Mouse (Mus musculus) frontal cortex, adult (tissue): ENCODE measurements around the gene Gm26602.
A peak's percentile ranks its signal among the peaks of the same experiment; 100 is the strongest.
"Not testable (repeated sequence)": the region's sequence is repeated elsewhere in the genome, so short reads cannot be mapped to it uniquely, and the experiment has no call there.

Source experiments
- ATAC-seq: cut with Nextera tagmentation; 2 replicates; pipeline ENCODE4 v1.9.2; 2017; ENCODE audit warnings: mild to moderate bottlenecking, moderate library complexity, mixed read lengths; ENCODE audit not compliant: low TSS enrichment

Gene Gm26602

DNA sequence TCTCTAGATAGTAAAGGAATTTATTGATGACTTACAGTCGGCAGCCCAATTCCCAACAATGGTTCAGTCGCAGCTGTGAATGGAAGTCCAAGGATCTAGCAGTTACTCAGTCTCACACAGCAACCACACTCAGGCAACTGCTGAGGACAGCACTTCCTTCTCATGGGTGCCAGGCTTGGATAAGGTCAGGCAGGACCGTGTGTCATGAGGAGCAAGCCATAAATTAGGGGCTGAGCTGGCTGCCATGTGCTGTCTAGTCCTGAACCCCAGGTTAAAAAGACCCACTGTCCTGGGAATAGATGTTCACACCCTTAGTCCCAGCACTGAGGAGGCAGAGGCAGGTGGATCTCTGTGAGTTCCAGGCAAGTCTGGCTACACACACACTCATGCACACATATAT lies 25.7 kb upstream of the Gm26602 start:
- not testable (repeated sequence) for ATAC-seq

DNA sequence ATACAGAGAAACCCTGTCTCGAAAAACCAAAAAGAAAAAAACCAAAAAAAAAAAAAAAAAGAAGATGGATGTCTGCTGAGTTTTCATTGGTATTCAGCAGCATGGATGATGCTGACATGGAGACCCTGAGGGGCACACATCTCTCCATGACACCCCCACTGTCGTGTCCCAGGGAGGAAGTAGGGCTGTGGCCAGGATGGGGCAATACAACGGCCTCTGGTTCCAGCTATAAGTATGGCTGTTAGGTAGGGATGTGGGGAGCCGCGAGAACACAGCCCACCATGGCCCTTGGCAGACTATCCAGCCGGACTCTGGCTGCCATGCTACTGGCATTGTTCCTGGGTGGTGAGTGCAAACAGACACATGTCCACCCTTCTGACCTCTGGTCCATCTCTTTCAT lies 24.6 kb upstream of the Gm26602 start, which contains the start of gene Elane:
TSS of gene Elane (plus strand) at position 194 of the 400 bp plus-strand sequence.
- ATAC-seq: no peak

DNA sequence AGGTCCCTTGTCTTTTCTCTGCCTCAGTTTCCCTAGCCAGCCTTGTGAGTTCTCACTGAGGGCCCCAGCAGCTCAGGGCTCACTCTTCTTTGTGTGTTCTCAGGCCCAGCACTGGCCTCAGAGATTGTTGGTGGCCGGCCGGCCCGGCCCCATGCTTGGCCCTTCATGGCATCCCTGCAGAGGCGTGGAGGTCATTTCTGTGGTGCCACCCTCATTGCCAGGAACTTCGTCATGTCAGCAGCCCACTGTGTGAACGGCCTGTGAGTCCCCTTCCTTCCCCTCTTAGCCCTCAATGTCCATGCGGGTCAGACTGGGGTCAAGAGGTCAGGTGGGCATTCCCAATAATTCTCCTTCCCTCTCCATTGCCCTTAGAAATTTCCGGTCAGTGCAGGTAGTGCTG lies 24.0 kb upstream of the Gm26602 start:
- no peak for ATAC-seq

DNA sequence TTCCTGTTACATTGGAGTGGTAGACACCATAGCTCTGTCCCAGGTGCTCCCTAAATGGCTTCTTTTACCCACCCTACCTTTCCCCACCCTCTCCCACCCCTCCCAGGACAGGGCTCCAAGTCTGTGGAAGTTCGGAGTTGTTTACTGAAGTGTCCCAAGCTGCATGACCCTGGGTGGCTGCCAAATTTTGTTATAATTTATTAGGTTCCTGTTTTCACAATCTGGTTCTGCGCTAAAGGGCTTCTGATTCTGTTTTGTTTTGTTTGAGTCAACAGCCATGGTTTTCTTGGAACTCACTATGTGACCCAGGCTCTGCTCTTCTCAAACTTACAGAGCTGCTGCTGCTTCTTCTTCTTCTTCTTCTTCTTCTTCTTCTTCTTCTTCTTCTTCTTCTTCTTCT lies 21.3 kb upstream of the Gm26602 start:
- ATAC-seq: no peak

DNA sequence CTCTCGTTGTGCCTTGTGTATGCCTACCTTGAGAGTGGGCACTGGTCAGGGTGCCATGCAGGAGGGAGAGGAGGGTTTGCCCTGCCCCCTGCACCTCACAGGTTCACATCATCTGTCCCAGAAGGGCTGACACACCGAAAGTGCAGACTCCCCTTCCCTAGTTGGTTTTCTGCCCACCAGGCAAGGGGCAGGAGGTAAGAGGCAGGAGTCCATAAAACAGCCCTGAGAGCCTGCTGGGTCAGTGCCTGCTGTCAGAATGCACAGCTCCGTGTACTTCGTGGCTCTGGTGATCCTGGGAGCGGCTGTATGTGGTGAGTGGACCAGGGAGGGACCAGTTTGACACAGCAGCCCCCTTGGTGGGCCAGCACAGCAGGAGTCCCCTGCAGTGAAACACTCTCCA lies 20.0 kb upstream of the Gm26602 start, which contains the start of gene Cfd:
TSS of gene Cfd (plus strand) at position 184 of the 400 bp plus-strand sequence.
- no peak for ATAC-seq

DNA sequence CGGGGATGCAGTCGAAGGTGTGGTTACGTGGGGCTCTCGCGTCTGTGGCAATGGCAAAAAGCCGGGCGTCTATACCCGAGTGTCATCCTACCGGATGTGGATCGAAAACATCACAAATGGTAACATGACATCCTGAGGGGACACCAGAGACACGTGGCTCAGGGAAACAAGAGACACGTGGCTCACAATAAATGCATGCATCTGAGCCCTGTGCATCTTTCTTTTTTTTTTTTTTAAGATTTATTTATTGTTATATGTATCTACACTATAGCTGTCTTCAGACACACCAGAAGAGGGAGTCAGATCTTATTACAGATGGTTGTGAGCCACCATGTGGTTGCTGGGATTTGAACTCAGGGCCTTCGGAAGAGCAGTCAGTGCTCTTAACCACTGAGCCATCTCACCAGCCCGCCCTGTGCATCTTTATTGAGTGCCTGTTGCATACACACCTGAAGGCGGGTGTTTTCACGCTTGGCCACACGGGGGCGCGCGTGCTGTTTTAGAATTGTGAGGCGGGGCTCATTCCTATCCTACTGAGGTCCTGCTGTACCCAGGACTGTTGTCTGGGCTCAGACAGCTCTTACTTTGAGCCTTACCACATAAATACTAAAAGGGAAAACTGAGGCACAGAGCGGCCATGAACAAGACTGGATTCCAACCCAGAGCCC lies 18.1 kb upstream of the Gm26602 start:
- ATAC-seq: peak; percentile 73; the same call in 1 of the 2 replicates

DNA sequence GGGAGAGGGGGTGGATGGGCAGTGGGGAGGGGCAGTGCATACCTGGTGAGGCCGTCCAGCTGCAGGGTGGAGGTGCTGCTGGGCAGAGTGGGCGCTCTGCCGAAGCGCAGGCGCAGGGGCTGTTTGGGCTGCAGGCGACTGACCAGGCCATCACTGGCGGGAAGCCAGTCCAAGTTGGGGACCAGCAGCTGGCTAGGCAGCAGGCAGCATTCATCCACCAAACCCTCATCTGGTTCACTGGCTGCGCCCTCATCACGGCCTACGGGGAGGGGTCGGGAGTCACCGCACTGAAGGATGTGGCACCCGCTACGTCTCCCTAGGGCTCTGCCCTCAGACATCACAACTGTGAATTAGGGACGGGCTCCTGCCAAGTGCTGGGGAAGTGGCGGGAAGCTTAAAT lies 14.3 kb upstream of the Gm26602 start:
- no peak for ATAC-seq

DNA sequence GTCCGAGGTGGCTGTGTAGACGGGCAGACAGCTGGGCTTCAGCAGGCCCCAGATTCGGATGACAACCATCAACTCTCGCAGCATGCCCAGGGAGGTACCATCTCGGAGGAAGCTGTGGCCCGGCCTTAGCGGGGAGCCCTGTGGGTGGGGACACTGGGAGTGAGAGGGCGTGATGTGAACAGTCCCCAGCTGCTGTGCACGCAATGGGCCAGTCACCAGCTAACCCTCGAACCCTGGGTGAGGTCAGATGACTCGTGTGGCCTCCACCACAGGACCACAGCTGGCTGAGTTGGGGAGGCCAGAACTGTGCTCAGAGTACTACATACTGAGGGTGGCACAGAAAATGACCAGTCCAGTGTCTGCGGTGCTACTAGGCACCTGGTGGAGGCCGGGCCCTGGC lies 13.8 kb upstream of the Gm26602 start:
- no peak for ATAC-seq

DNA sequence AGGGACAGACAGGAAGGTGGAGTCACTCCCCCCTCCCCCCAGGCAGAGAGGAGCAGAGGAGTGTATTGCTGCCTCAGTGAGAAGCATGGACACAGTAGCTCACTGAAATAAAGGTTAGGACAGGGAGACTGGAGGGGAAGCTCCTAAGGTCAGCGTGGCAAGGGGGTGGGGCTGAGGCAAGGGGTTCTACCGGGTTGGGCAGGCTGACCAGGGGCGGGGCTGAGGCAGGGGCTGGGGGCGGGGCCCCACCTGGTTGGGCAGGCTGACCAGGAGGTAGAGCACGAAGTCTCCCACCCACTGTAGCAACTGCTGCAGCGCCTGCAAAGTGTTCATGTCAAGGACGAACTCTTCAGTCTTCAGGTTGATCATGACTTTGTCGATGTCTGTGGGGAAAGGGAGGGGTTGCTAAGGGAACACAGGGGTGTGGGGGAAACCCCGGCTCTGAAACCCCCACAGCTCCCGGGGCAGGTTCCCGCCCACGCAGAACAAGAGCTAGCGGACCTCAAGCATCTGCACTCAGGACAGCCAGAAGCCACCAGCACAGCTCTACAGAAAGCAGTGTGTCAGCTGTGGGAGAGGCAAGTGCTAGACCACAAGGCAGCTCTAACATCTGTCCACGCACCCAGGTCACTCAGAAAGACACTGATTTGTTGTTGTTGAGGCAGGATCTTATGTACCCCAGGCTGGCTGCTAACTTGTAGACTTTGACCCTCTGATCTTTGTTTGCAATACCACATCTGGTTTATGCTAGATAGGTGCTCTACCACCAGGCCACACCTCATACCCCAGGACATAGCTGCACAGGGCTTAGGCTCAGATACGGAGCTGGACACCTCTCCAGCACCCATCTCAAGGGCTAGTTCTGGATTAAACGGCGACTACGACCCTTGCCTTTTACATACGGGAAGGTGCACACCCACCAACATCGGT lies 13.1 kb upstream of the Gm26602 start:
- no peak for ATAC-seq

DNA sequence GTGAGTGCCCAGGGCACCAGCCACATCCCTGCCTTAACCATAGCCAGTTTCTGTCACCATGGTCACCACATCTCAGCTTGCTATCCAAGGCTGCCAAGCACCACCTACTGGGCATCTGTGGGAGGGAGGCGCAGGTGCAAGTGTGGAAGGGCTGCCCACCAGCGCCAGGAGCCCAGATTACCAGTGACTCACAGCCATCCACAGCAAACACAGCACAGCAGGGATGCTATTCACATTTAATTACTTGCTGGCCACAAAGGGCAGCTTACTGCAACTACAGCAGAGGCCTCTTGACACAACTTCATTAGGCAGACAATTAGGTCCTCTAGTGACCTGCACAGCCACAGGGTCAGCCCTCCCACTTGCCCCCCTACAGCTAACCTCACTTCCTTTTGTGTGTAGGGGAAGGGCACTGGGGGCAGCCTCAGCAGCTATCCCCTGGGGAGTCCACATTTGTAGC lies 9.7 kb upstream of the Gm26602 start:
- peak; percentile 87 for ATAC-seq

DNA sequence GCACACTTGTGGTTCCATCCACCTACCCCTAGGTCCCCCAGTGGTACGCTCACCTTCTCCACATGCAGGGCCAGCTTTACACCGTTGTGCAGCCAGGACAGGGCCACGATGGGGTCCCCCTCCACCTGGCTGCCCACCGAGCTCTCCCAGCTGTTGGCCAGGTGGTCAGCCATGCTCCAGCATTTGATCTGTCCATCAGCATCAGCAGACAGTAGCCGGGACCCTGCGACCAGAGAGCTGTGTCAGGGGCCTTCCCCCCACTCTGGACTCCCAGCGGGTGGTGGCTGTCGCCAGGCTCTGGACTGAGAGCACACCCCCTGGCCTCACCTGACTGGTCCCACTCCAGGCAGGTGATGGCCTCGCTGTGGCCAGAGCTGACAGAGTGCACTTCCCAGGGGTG lies 3.9 kb upstream of the Gm26602 start:
- no peak for ATAC-seq

DNA sequence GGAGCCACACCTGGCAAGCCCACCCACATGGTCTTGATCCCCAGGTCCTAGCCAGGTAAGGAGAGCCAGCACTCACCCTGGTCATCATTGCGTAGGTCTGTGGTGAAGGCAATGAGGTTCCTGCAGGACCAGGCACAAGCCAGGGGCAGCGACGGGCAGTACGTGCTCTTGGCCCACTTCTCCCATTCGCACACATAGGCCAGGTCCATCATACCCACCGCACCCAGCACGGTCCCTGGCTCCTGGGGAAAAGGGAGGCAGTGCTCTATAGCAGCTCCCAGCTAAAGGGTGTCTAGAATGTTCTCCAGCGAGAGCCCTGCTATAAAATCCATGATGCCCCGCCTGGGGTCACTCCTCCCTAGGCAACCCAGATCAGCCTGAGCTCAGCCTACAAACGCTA lies 3.2 kb upstream of the Gm26602 start:
- ATAC-seq: no peak

DNA sequence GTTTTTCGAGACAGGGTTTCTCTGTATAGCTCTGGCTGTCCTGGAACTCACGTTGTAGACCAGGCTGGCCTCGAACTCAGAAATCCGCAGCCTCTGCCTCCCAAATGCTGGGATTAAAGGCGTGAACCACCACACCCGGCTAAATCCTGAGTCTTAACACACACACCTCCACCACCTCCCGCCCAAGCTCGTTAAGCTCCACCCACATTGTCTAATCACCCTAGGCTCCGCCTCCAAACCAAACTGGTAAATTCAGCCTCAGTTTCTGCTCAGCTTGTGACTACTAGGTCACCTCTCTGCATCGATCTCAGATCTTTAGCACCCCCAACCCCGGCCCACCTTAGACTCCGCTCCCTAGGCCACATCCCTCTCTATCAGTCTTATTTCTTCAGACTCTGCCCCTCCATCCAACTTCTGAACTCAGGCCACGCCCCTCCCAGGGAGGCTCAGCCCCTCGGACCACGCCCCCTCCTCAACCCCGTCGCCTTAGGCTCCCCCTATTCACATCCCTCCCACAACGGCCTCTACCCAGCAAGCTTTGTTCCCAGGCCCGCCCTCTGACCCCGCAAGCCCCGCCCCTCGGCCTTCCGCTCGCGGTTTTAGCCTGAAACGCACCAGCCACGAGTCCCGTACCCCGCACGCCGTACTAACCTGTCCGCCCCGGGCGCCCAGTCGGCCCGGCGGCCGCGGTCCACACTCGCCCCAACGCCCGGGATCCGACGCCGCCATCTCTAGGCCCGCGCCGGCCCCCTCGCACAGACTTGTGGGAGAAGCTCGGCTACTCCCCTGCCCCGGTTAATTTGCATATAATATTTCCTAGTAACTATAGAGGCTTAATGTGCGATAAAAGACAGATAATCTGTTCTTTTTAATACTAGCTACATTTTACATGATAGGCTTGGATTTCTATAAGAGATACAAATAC lies 2.2 kb upstream of the Gm26602 start, which contains the start of gene Med16:
TSS of gene Med16 (minus strand) at position 757 of the 925 bp plus-strand sequence.
- ATAC-seq: peak; percentile 84

DNA sequence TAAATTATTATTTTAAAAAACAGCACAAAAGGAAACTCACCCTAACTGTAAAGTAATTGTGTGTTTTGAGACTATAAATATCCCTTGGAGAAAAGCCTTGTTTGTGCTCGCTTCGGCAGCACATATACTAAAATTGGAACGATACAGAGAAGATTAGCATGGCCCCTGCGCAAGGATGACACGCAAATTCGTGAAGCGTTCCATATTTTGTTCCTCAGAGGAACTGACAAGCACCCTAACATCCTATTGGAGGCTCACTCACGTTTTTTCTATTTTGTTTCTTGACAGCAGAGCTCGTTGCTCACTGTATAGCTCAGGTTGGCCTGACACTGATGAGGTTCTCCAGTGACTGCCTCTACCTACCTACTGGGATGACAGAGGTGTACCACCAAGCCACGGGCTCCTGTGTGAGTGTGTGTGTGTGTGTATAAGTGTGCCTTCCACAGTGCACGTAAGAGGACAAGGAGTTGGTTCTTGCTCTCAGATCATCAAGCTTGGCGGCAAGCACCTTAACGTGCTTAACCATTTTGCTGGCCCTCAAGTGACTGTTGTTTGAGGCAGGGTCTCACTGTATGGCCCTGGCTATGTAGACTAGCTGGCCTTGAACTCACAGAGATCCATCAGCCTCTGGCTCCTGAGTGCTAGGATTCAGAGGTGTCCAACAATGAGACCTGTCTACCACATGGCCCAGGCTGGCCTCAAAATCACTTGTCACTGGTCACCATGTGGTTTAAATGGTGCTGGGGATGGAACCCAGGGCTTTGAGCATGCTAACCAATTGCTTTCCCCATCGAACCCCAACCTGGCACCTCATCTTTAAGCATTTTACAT lies 1.3 kb upstream of the Gm26602 start:
- ATAC-seq: peak; percentile 26

DNA sequence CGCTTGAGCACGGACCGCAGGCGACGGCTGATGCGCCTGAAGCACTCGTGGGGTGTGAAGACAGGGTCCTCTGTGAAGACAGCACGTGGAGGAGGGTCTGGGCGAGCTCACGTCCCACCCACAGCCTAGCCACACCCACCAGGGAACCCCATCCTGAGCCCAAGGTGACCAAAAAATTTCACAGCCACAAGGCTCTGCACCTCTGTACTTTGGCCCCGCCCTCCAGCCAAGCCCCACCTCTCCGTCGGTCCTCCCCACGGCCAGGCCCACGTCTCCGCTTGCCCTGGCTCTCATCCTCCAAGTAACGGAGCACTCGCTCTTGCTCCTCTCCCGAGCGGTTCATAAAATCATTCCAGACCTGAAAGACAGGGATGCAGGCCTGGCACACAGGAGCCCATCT lies 1.8 kb downstream of the Gm26602 start:
- ATAC-seq: no peak

DNA sequence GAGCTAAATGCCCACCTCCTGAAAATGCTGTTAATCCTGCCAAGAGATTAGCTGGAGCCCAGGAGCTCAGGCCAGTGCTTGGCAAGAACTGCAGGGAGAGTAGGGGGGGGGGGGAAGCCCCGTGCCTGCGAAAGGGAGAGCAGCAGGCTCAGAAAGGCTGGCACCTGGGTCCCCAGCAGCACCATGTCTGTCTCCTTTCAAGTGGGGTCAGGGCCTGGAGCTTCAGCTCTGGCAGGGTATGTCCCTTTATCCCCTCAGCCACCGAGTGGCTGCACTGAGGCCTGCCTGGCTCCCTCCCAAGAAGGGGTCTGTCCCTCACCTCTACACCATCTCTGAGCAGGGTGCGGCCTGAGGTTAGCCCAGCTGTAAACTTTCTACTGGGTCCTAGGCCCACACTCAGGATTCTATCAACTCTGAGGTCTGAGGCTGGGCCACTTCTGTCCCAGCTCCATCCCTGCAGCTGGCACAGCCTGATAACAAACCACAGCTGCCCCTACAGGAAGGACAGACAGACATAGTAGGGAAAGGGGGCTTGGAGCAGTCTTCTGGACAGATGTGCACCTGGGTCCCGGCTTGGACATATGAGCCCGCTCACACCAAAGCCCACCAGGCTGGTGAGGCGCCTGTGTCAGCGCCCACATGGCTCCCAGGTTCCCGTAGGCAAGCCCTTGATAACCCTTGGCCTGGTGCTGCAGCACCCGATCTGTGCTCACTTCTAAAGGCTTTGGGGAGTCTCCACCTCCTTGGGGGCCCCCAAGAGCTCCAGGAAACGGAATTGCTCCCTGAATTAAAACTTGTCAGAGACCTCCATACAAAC lies 3.7 kb downstream of the Gm26602 start:
- no peak for ATAC-seq

DNA sequence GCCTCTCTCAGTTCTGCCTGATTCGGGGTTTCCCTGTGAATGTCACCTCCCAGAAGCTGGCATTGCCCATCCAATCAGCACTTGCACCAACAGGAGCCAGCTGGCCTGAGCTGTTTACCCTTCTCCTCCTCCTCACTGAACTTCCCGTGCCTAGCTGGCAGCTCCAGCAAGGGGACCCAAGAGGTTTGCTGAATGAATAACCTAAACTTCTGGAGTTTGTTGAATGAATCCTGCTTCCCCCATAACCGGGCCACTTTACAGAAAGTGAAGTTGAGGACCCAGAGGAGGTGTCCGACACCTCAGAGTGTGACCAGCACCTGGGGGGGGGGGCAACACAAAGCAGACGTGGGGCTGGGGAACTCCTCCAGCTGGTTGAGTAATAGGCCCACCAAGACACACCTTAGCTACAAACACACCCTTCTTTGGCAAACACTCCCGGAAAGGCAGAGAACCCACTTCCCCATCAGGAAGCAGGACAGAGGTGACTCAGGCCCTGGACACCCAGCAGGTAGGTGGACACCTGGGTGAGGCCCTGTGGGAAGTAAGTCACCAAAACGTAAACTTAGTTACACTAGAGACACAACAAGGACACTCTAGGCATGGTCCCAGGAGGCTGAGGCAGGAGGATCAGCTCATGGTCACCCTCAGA lies 4.4 kb downstream of the Gm26602 start:
- no peak for ATAC-seq

DNA sequence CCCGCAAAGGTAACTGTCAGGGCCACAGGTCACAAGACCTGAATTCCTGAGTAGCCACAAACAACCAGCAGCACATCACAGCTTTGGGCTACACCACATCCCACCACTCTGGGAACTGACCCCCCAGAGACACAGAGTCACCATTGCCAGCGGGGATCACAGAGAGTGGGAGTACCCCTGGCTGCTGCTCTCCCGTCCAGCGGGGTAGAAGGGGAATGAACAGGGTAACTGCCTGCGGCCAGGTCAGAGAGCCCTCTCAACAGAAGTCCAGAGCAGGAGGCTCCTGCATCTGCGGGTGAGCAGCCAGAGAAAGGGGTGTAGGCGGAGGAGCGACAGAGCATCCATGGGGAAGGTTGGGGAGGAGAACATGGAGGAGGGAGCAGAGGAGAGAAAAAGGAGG lies 5.4 kb downstream of the Gm26602 start:
- peak; percentile 28; the same call in 1 of the 2 replicates for ATAC-seq

DNA sequence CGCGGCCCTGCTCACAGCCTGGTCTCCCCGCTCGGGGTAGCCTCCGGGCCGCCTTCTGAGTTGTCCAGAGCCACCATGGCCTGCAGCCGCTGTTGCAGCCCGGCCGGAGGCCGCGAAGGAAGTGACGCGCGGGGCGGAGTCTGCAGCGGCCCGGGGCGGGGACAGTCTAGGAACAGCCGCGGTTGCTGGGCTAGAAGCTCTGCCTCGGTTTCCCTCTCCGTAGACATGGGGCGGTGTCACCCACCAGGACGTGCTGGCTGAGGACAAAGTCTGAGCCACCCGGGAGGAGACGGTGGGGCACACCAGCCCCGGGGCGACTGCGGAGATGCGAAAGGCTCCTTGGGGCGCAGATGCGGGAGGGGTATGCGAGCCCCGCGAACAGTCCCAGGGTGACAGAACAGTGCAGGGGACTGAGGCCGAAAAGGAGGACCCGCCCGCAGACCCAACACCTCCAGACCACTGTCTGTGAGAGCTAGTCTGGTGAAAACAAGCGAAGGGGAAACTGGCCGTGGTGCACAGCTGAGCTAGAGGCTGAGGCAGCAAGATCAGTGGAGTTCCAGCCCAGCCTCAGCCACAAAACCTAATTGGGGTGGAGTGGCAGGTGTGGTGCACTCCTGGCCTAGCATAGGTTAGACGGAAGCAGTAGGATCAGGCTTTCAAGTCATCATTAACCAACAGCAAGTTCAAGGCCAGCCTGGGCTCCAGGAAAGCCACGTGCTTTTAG lies 6.3 kb downstream of the Gm26602 start, which contains the start of gene Kiss1r:
TSS of gene Kiss1r (plus strand) at position 164 of the 724 bp plus-strand sequence.
- ATAC-seq: peak; percentile 81
